Mouse (Mus musculus) NIH3T3 (cell line): Measurements from ENCODE around the gene Vmn2r124.
"Not testable (repeated sequence)": the region's sequence is repeated elsewhere in the genome, so short reads cannot be mapped to it uniquely, and the experiment has no call there.

Source experiments
- DNase-seq: peaks from one replicate; pipeline ENCODE4 v3.0.0-alpha.2; 2012; ENCODE audit warnings: low read depth

Gene Vmn2r124

GRCm38 (mm10) chr17:18049124-18049523 lies at the start of gene Vmn2r124:
Gene Vmn2r124 (plus strand): TSS chr17:18049424.
- no peak for DNase-seq

- DNase-seq, result no peak
These were observed 44.5 kb upstream of the Vmn2r124 start for GRCm38 (mm10) chr17:18004752-18005151.

GRCm38 (mm10) chr17:18021433-18021832 lies 27.8 kb upstream of the Vmn2r124 start, which contains the start of gene Fpr-rs4:
Gene Fpr-rs4 (plus strand): TSS chr17:18021733.
- no peak for DNase-seq

GRCm38 (mm10) chr17:18084716-18085115 lies 35.5 kb downstream of the Vmn2r124 start, which contains the start of gene Vmn2r91:
Gene Vmn2r91 (plus strand): TSS chr17:18085016.
- not testable (repeated sequence) for DNase-seq

- DNase-seq, result not testable (repeated sequence)
These were observed 46.4 kb downstream of the Vmn2r124 start for GRCm38 (mm10) chr17:18095626-18096025.

GRCm38 (mm10) chr17:18102265-18102664 lies 53.0 kb downstream of the Vmn2r124 start:
- not testable (repeated sequence) for DNase-seq
